Mouse (Mus musculus) G1E (cell line): ENCODE measurements around the gene Dlst.

ENCODE experiments used
- CTCF ChIP-seq: IDR thresholded peaks from 2 replicates; pipeline ENCODE4 v1.5.1; 2012; ENCODE audit warnings: low read depth, low read length, inconsistent platforms, mixed read lengths
- GATA1 ChIP-seq: IDR thresholded peaks from 2 replicates; pipeline ENCODE4 v1.6.1; 2012; ENCODE audit warnings: borderline replicate concordance, low read length, inconsistent platforms, mixed read lengths

DNA sequence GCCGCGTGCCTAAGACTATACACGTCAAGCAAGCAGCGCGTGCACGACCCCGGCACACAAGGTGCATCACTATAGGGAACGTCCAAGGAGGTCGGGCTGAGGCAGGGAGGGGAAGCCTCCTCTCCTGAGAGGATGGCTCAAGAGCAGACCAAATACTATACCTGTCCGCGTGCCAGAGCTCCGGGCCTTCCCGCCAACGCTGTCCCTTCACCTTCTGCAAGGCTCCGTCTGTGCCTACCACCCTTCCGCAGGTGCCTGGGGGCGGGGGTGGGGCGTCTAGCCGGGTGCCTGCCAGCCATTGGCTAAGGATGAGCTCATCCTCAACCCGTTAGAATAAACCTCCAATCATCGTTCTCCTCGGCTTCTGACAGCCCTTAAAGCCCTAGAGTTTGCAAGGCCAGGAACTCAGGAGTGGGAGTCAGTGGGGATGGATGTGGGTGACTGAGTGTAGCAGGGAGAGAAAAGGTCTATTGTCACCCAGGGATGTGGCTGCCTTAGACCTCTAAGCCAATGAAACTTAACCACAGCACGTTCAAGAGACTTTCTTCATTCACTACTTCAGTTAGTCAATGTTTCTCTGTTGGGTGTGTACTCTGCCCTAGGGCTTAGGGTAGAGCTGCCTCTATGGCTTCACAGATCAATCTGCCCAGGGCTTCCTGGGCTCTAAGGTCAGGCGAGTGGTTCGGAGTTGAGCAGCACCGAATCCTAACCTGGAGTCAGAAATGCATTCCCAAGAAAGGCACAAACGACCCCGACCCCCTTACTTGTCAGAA lies 40.6 kb downstream of the Dlst start, which contains the start of gene Rps6kl1:
- TF ChIP-seq GATA1 (no peak), CTCF (no peak)
